Mouse (Mus musculus) midbrain, embryonic 14.5 days (tissue): ENCODE measurements around the gene Sbk3. TPM values are rescaled to one million over a fixed set of nuclear protein-coding genes. Genes with fewer than 3 reads are reported as not detected.
A peak's percentile ranks its signal among the peaks of the same experiment; 100 is the strongest.

Experiments
- ATAC-seq: fragments of 200-750 bp; cut with Nextera tagmentation; 2 replicates; pipeline ENCODE4 v1.8.0; 2017; ENCODE audit warnings: moderate number of reproducible peaks, moderate library complexity; ENCODE audit not compliant: low FRiP score, low TSS enrichment
- DNase-seq: peaks from one replicate; pipeline ENCODE4 v3.0.0-alpha.2; 2015
- H3K27ac ChIP-seq: fragments of 300-500 bp; sonication (generic); replicated peaks from 2 replicates; pipeline ENCODE4 v1.5.1; 2014; ENCODE audit warnings: mild to moderate bottlenecking, low read depth, low read length, moderate library complexity
- H3K27me3 ChIP-seq: fragments of 300-500 bp; sonication (generic); 2 replicates; pipeline ENCODE4 v1.6.1; 2014; ENCODE audit warnings: low read length, control low read depth, mixed read lengths; ENCODE audit not compliant: control insufficient read depth, insufficient read depth
- H3K36me3 ChIP-seq: fragments of 300-500 bp; sonication (generic); 2 replicates; pipeline ENCODE4 v1.6.1; 2014; ENCODE audit warnings: low read length, control low read depth; ENCODE audit not compliant: control insufficient read depth, insufficient read depth
- H3K4me1 ChIP-seq: fragments of 300-500 bp; sonication (generic); 2 replicates; pipeline ENCODE4 v1.6.1; 2014; ENCODE audit warnings: mild to moderate bottlenecking, antibody characterized with exemption, low read length, control low read depth; ENCODE audit not compliant: control insufficient read depth, insufficient read depth
- H3K4me2 ChIP-seq: fragments of 300-500 bp; sonication (generic); 2 replicates; pipeline ENCODE4 v1.6.1; 2014; ENCODE audit warnings: mild to moderate bottlenecking, low read length, moderate library complexity
- H3K4me3 ChIP-seq: fragments of 300-500 bp; sonication (generic); replicated peaks from 2 replicates; pipeline ENCODE4 v1.5.1; 2014; ENCODE audit warnings: low read depth, low read length
- H3K9ac ChIP-seq: fragments of 300-500 bp; sonication (generic); replicated peaks from 2 replicates; pipeline ENCODE4 v1.6.1; 2014; ENCODE audit warnings: mild to moderate bottlenecking, low read length, moderate library complexity
- H3K9me3 ChIP-seq: fragments of 300-500 bp; sonication (generic); 2 replicates; pipeline ENCODE4 v1.6.1; 2016; ENCODE audit warnings: low read length, control low read depth, mixed read lengths; ENCODE audit not compliant: control insufficient read depth
- WGBS: fragments of 180-500 bp; shearing (Covaris S2); extraction: QIAGEN DNeasy Blood & Tissue Kit; methylation state at CpG from one replicate; pipeline ENCODE4 v1.1.7; 2014; 5-methylcytosine and 5-hydroxymethylcytosine counted together
- polyA plus RNA-seq: library from polyadenylated mRNA; unstranded; fragments of >200 nt; fragmentation: Nextera tagmentation; extraction: Ambion mirVana; gene quantifications from 2 replicates; pipeline ENCODE4 v1.2.1, GENCODE M21; 2014

The Sbk3 gene
- polyA plus RNA-seq, 1 experiment from 2014 or later: 0.89 TPM

GRCm38 (mm10) chr7:4917494-4917893 is 53.5 kb downstream of the Sbk3 start:
- Histone ChIP-seq H3K9me3 (no peaks in the 10 kb centered on the region), H3K4me3 (no peak overlapping the region), H3K4me1 (peaks cover 35% of the 10 kb centered on the region), H3K36me3 (peaks cover 33% of the 10 kb centered on the region), H3K27ac (no peak overlapping the region), H3K27me3 (no peaks in the 10 kb centered on the region), H3K4me2 (no peak overlapping the region), H3K9ac (no peak overlapping the region)
- ATAC-seq (no peak), DNase-seq (no peak)
- WGBS: 89% methylated on average over 2 of the region's 2 CpGs

- H3K4me3 ChIP-seq: peak overlapping the region; percentile 60
- peak overlapping the region; percentile 77 for H3K9ac ChIP-seq
- H3K9me3 ChIP-seq: no peaks in the 10 kb centered on the region
- H3K4me1 ChIP-seq: peaks cover 20% of the 10 kb centered on the region
- no peaks in the 10 kb centered on the region for H3K27me3 ChIP-seq
- ATAC-seq (peak; percentile 53), DNase-seq (peak; percentile 71)
- WGBS: 17% methylated on average over 14 of the region's 14 CpGs
- peaks cover 32% of the 10 kb centered on the region for H3K36me3 ChIP-seq
- H3K4me2 ChIP-seq: peak overlapping the region; percentile 64
- peak overlapping the region; percentile 99 for H3K27ac ChIP-seq
Observed at GRCm38 (mm10) chr7:4915669-4916416, 55.1 kb downstream of the Sbk3 start.

Other genes with a start within 250 kb of the Sbk3 start
- 0.12 and 0.42 TPM in 2 replicates for gene Tmem150b, start 245.9 kb downstream of the Sbk3 start, polyA plus RNA-seq
- 56.2 and 67.0 TPM in 2 replicates for gene Kmt5c, start 231.1 kb downstream of the Sbk3 start, polyA plus RNA-seq
- 10.2 and 13.0 TPM in 2 replicates for gene Cox6b2, start 218.1 kb downstream of the Sbk3 start, polyA plus RNA-seq
- gene Fam71e2, start 199.9 kb downstream of the Sbk3 start, polyA plus RNA-seq: not detected in 2 replicates
- gene Il11, start 188.3 kb downstream of the Sbk3 start, polyA plus RNA-seq: 0.17 and 0.43 TPM in 2 replicates
- not detected in 2 replicates for gene Tmem190, start 188.2 kb downstream of the Sbk3 start, polyA plus RNA-seq
- gene Tmem238, start 181.5 kb downstream of the Sbk3 start, polyA plus RNA-seq: 2.7 and 3.5 TPM in 2 replicates
- gene Rpl28, start 178.3 kb downstream of the Sbk3 start, polyA plus RNA-seq: 149 and 188 TPM in 2 replicates
- 290 and 338 TPM in 2 replicates for gene Ube2s, start 158.6 kb downstream of the Sbk3 start, polyA plus RNA-seq
- gene Shisa7, start 126.5 kb downstream of the Sbk3 start, polyA plus RNA-seq: 14.0 and 19.4 TPM in 2 replicates
- gene Isoc2b, start 100.9 kb downstream of the Sbk3 start, polyA plus RNA-seq: 3.5 and 6.6 TPM in 2 replicates
- 0.43 and 0.54 TPM in 2 replicates for gene Isoc2a, start 94.0 kb downstream of the Sbk3 start, polyA plus RNA-seq
- gene Gm36210, start 64.7 kb downstream of the Sbk3 start, polyA plus RNA-seq: 0.55 TPM in 1 of 2 replicates, not detected in the other
- gene Zfp628, start 56.0 kb downstream of the Sbk3 start, polyA plus RNA-seq: 4.6 and 5.1 TPM in 2 replicates
- 24.0 and 28.9 TPM in 2 replicates for gene Nat14, start 49.1 kb downstream of the Sbk3 start, polyA plus RNA-seq
- 0.12 and 0.84 TPM in 2 replicates for gene Ssc5d, start 45.4 kb downstream of the Sbk3 start, polyA plus RNA-seq
- gene Sbk2, start 6.8 kb downstream of the Sbk3 start, polyA plus RNA-seq: not detected in 2 replicates
- gene Zfp579, start 25.0 kb upstream of the Sbk3 start, polyA plus RNA-seq: 69.3 and 76.5 TPM in 2 replicates
- 8.4 and 9.4 TPM in 2 replicates for gene Zfp524, start 43.2 kb upstream of the Sbk3 start, polyA plus RNA-seq
- gene Fiz1, start 43.5 kb upstream of the Sbk3 start, polyA plus RNA-seq: 36.2 and 38.0 TPM in 2 replicates
- gene Gm44973, start 44.3 kb upstream of the Sbk3 start, polyA plus RNA-seq: 1.3 TPM in 1 of 2 replicates, not detected in the other
- 6.8 and 8.3 TPM in 2 replicates for gene Zfp865, start 49.2 kb upstream of the Sbk3 start, polyA plus RNA-seq
- gene Ccdc106, start 49.4 kb upstream of the Sbk3 start, polyA plus RNA-seq: 47.0 and 63.6 TPM in 2 replicates
- not detected in 2 replicates for gene 4632433K11Rik, start 63.0 kb upstream of the Sbk3 start, polyA plus RNA-seq
- gene Zfp784, start 67.3 kb upstream of the Sbk3 start, polyA plus RNA-seq: 9.1 and 10.8 TPM in 2 replicates
- 104 and 105 TPM in 2 replicates for gene Zfp580, start 80.4 kb upstream of the Sbk3 start, polyA plus RNA-seq
- gene U2af2, start 91.0 kb upstream of the Sbk3 start, polyA plus RNA-seq: 111 and 115 TPM in 2 replicates
- gene Epn1, start 109.1 kb upstream of the Sbk3 start, polyA plus RNA-seq: 104 and 119 TPM in 2 replicates
- gene Rfpl4, start 145.8 kb upstream of the Sbk3 start, polyA plus RNA-seq: not detected in 2 replicates
- 0.36 and 0.41 TPM in 2 replicates for gene Rasl2-9, start 154.8 kb upstream of the Sbk3 start, polyA plus RNA-seq
- gene Vmn1r55, start 178.5 kb upstream of the Sbk3 start, polyA plus RNA-seq: 0.01 TPM in 1 of 2 replicates, not detected in the other
- gene Vmn1r56, start 225.6 kb upstream of the Sbk3 start, polyA plus RNA-seq: not detected in 2 replicates
- not detected in 2 replicates for gene Vmn1r57, start 247.3 kb upstream of the Sbk3 start, polyA plus RNA-seq